Mouse (Mus musculus) forebrain, embryonic 13.5 days (tissue): Measurements from ENCODE around the gene Zbtb9. TPM values are rescaled to one million over a fixed set of nuclear protein-coding genes. Genes with fewer than 3 reads are reported as not detected.
"Not testable (repeated sequence)": the region's sequence is repeated elsewhere in the genome, so short reads cannot be mapped to it uniquely, and the experiment has no call there.

Experiments used
- ATAC-seq: fragments of 200-750 bp; cut with Nextera tagmentation; 2 replicates; pipeline ENCODE4 v1.8.0; 2017
- H3K27ac ChIP-seq: fragments of 300-500 bp; sonication (generic); 2 replicates; pipeline ENCODE4 v1.5.1; 2015; ENCODE audit warnings: inconsistent platforms, mild to moderate bottlenecking, moderate library complexity
- H3K27me3 ChIP-seq: fragments of 300-500 bp; sonication (generic); 2 replicates; pipeline ENCODE4 v1.6.1; 2015; ENCODE audit warnings: mild to moderate bottlenecking, inconsistent platforms
- H3K36me3 ChIP-seq: fragments of 300-500 bp; sonication (generic); 2 replicates; pipeline ENCODE4 v1.6.1; 2015; ENCODE audit warnings: mild to moderate bottlenecking, inconsistent platforms; ENCODE audit not compliant: poor library complexity, severe bottlenecking
- H3K4me1 ChIP-seq: fragments of 300-500 bp; sonication (generic); 2 replicates; pipeline ENCODE4 v1.6.1; 2015; ENCODE audit warnings: inconsistent platforms
- H3K4me2 ChIP-seq: fragments of 300-500 bp; sonication (generic); 2 replicates; pipeline ENCODE4 v1.6.1; 2015; ENCODE audit warnings: inconsistent platforms, mild to moderate bottlenecking, moderate library complexity
- H3K4me3 ChIP-seq: fragments of 300-500 bp; sonication (generic); 2 replicates; pipeline ENCODE4 v1.5.1; 2015; ENCODE audit warnings: mild to moderate bottlenecking, inconsistent platforms
- H3K9ac ChIP-seq: fragments of 300-500 bp; sonication (generic); 2 replicates; pipeline ENCODE4 v1.6.1; 2015; ENCODE audit warnings: mild to moderate bottlenecking, inconsistent platforms
- H3K9me3 ChIP-seq: fragments of 300-500 bp; sonication (generic); replicated peaks from 2 replicates; pipeline ENCODE4 v1.6.1; 2016; ENCODE audit warnings: inconsistent platforms
- WGBS: fragments of 180-500 bp; shearing (Covaris S2); methylation state at CpG from one replicate; pipeline ENCODE4 v1.1.7; 2015; 5-methylcytosine and 5-hydroxymethylcytosine counted together
- polyA plus RNA-seq: library from polyadenylated mRNA; unstranded; fragments of >200 nt; fragmentation: Nextera tagmentation; extraction: Ambion mirVana; gene quantifications from 2 replicates; pipeline ENCODE4 v1.2.1, GENCODE M21; 2015

Zbtb9 gene
- polyA plus RNA-seq, 1 experiment from 2014 or later = 17.4 TPM

DNA sequence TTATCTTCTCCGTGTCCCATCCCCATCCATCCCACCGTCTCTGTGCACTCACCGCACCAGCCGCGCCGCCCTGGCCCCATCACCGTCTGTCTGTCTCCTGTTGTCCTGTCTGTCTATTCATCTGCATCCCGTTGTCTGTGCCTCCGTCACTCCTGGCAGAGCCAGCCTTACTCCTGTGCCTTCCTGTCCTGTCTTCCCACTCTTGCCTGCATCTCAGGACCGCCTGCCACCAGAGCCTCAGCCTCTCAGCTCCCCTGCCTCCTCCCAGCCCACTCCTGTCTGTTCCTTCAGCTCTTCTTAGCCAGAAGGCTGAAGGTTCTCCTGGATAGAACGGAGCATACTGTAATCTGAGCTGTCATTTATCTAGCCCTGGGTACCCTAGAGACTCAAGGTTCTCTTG is 6.0 kb upstream of the Zbtb9 start:
- Histone ChIP-seq H3K9ac (no peak overlapping the region), H3K4me1 (peaks cover 10% of the 10 kb centered on the region), H3K36me3 (peaks cover 89% of the 10 kb centered on the region), H3K4me3 (no peak overlapping the region), H3K9me3 (no peaks in the 10 kb centered on the region), H3K4me2 (no peak overlapping the region), H3K27me3 (no peaks in the 10 kb centered on the region), H3K27ac (no peak overlapping the region)
- 91% methylated on average over 11 of the region's 11 CpGs for WGBS
- no peak for ATAC-seq

DNA sequence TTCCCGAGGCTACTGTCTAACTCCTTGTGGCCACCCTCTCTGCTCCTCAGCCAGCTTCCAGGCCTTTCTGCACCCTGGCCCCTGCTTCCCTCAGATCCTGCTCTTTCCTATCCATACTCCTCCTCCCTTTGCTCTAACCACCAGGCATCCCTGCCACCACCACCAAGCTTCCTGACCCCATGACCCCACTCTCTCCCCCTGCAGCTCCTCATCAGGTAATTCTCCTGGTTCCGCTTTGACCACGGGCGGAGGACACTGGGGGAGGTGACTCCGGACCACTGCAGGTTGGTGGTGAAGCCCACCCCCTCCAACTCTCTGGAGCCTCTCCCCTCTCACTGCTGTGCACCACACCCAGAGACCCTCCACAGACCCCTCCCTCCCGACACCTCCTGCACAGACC is 5.5 kb upstream of the Zbtb9 start:
- Histone ChIP-seq H3K27me3 (no peaks in the 10 kb centered on the region), H3K9me3 (no peaks in the 10 kb centered on the region)
- WGBS = 89% methylated on average over 6 of the region's 6 CpGs

DNA sequence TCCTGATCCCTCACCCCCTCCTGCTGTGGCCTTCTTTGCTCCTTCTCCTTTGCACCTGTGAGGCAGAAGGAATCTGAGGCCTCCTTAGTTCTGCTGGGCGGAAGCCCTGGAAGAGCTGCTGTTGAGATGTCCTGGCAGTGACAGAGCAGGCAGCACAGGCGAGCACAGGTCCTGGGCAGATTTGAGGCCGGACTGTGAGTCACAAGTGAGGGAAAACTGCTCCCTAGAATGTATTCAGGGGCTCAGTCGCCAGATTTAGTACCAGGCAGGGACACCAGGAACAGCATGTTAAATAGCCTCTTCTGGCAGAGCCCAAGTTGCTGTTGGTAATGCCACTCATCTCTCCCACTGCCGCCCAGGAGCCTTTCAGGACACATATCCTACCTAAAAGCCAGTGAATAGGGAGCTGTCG is 4.8 kb upstream of the Zbtb9 start:
- H3K9ac ChIP-seq = no peak overlapping the region
- 78% methylated on average over 6 of the region's 6 CpGs for WGBS

More for the DNA sequence above, 5.5 kb upstream of the Zbtb9 start:
- Histone ChIP-seq H3K4me3 (no peak overlapping the region), H3K36me3 (peaks cover 85% of the 10 kb centered on the region), H3K4me1 (peaks cover 15% of the 10 kb centered on the region), H3K27ac (no peak overlapping the region), H3K9ac (no peak overlapping the region), H3K4me2 (no peak overlapping the region)
- ATAC-seq = no peak

DNA sequence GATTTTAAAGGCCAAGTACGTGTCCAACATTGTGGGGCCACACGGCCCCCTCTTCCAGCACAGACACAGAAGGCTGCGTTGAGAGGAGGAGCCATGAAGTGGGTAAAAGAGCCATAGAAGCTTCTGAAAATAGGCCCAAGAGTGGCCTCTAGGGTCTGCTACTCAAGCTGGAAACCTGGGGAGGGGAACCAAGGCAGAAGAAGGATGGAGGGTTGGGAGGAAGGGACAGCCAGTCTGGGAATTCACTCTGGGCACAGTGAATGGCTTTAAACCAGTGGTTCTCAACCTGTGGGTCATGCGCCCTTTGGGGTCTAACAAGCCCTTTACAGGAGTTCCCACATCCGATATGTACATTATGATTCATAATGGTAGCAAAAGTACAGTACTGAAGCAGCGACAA is 3.7 kb upstream of the Zbtb9 start:
- H3K27me3 ChIP-seq = no peaks in the 10 kb centered on the region
- 84% methylated on average over 6 of the region's 6 CpGs for WGBS
- peaks cover 68% of the 10 kb centered on the region for H3K36me3 ChIP-seq
- H3K4me2 ChIP-seq = no peak overlapping the region
- H3K4me3 ChIP-seq = no peak overlapping the region
- H3K9me3 ChIP-seq = no peaks in the 10 kb centered on the region
- peaks cover 25% of the 10 kb centered on the region for H3K4me1 ChIP-seq
- no peak overlapping the region for H3K27ac ChIP-seq
- H3K9ac ChIP-seq = no peak overlapping the region
- ATAC-seq = no peak

More for the DNA sequence above, 4.8 kb upstream of the Zbtb9 start:
- no peak overlapping the region for H3K27ac ChIP-seq
- no peak overlapping the region for H3K4me2 ChIP-seq
- no peaks in the 10 kb centered on the region for H3K9me3 ChIP-seq
- no peak overlapping the region for H3K4me3 ChIP-seq
- no peaks in the 10 kb centered on the region for H3K27me3 ChIP-seq
- ATAC-seq = no peak
- peaks cover 77% of the 10 kb centered on the region for H3K36me3 ChIP-seq
- H3K4me1 ChIP-seq = peaks cover 17% of the 10 kb centered on the region

DNA sequence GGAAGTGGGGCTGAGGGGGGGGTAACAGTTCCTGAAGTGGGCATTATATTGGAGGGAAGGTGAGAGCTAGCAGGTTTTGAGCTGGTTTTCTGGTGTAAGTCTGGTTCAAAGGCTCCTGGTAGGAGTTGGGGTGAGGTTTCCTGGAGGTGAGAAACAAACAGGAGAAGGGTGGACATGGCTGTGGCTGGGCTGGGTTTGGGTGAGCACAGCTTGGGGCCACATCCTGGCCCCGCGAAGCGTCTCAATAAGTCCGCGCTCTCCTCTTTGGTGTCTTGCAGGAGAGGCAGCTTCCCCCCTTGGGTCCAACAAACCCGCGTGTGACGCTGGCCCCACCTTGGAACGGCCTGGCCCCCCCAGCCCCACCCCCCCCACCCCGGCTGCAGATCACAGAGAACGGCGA is 2.7 kb upstream of the Zbtb9 start:
- no peak overlapping the region for H3K4me3 ChIP-seq
- no peaks in the 10 kb centered on the region for H3K27me3 ChIP-seq
- peaks cover 35% of the 10 kb centered on the region for H3K4me1 ChIP-seq
- H3K4me2 ChIP-seq = no peak overlapping the region
- H3K9me3 ChIP-seq = no peaks in the 10 kb centered on the region
- ATAC-seq = no peak
- no peak overlapping the region for H3K27ac ChIP-seq
- no peak overlapping the region for H3K9ac ChIP-seq
- H3K36me3 ChIP-seq = peaks cover 68% of the 10 kb centered on the region
- WGBS = 66% methylated on average over 6 of the region's 12 CpGs

DNA sequence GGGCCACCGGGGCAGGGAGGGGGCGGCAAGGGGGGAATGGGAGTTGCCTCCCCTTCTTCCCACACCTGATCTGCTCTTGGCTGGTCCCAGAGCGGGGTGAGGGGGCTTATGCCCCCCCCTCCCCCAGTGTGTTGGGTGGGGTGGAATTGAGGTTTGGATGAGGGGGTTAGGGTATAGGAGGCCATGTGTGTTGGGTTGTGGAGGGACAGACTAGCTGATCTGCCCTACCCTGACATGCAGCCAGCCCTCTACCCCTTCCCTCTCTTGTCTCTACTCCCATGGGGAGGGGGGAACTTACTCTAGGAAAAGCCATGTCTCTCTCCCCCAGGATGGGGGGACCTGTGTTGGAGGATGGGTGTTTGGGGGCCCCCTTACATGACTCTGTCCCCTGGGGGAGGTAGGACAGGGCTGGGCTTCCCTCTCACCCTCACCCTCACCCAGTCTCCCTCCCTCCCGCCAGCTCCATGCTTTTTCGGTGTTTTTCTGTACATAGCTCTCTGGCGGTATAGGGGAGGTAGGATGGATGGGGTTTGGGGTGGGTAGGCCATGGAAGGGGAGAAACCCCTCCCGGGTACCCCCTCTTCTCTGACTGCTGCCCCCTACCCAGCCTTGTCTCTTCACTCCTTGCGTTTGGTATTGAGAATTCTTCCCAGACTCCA is 1.6 kb upstream of the Zbtb9 start:
- 56% methylated on average over 8 of the region's 8 CpGs for WGBS
- H3K27me3 ChIP-seq = no peaks in the 10 kb centered on the region
- no peak overlapping the region for H3K27ac ChIP-seq
- peak overlapping the region; percentile 83; the same call in 1 of the 2 replicates for H3K9ac ChIP-seq
- H3K36me3 ChIP-seq = peaks cover 68% of the 10 kb centered on the region
- peak overlapping the region; percentile 98 for H3K4me2 ChIP-seq
- no peak for ATAC-seq
- H3K4me3 ChIP-seq = no peak overlapping the region
- H3K4me1 ChIP-seq = peaks cover 46% of the 10 kb centered on the region
- no peaks in the 10 kb centered on the region for H3K9me3 ChIP-seq

DNA sequence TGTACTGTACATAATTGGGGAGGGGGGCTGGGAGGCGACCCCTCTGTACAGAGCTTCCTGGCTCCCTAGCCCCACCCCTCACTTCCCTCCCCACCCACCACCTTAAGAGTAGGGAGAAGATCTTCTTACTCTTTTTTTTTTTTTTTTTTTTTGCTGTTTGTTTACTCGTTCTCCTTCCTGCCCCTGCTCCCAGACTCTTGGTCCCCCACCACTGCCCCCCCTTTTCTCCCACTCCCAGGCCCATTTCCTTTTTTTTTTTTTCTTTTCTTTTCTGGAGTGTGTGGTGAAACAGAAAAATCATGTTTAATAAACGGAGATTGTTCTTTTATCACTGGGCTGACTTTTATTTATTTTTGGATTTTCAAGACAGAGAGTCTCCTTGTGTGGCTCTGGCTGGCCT is 860 bp upstream of the Zbtb9 start:
- peaks cover 50% of the 10 kb centered on the region for H3K4me1 ChIP-seq
- H3K9ac ChIP-seq = peak overlapping the region; percentile 83
- peak overlapping the region; percentile 84; the same call in 1 of the 2 replicates for H3K27ac ChIP-seq
- no peaks in the 10 kb centered on the region for H3K9me3 ChIP-seq
- no peaks in the 10 kb centered on the region for H3K27me3 ChIP-seq
- ATAC-seq = no peak
- H3K36me3 ChIP-seq = peaks cover 68% of the 10 kb centered on the region
- WGBS = 7% methylated on average over 3 of the region's 3 CpGs
- peak overlapping the region; percentile 98 for H3K4me2 ChIP-seq
- peak overlapping the region; percentile 85 for H3K4me3 ChIP-seq

DNA sequence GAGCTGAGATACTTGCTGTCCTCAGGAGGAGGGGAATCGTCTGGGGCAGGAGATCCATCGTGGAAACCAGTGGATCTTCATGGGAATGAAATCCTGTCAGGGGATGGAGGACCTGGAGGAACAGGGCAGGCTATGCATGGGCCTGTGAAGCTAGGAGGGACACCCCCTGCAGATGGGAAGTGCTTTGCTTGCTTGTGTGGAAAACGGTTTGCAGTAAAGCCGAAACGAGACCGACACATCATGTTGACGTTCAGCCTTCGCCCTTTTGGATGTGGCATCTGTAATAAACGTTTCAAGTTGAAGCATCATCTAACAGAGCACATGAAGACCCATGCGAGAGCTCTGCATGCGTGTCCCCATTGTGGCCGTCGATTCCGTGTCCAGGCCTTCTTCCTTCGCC is 1.6 kb downstream of the Zbtb9 start:
- WGBS = 95% methylated on average over 15 of the region's 15 CpGs
- H3K4me1 ChIP-seq = peaks cover 50% of the 10 kb centered on the region
- H3K27ac ChIP-seq = no peak overlapping the region
- H3K27me3 ChIP-seq = no peaks in the 10 kb centered on the region
- no peak for ATAC-seq
- no peaks in the 10 kb centered on the region for H3K9me3 ChIP-seq
- no peak overlapping the region for H3K9ac ChIP-seq
- peak overlapping the region; percentile 85; the same call in 1 of the 2 replicates for H3K4me3 ChIP-seq
- peaks cover 66% of the 10 kb centered on the region for H3K36me3 ChIP-seq
- H3K4me2 ChIP-seq = peak overlapping the region; percentile 98

DNA sequence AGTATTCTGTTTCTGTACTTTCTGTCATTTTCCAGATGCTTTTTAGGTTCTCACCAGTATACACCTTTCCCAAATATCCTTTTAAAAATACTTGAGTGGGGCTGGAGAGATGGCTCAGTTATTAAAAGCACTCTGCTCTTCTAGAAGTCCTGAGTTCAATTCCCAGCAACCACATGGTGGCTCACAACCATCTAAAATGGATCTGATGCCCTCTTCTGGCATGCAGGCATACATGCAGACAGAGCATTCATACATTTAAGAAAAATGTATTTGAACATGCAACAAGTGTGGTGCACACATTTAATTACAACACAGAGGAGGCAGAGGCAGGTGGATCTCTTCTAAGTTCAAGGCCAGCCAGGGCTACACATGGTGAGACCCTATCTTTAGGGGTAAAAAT is 2.4 kb downstream of the Zbtb9 start:
- H3K9ac ChIP-seq = no peak overlapping the region
- peaks cover 62% of the 10 kb centered on the region for H3K36me3 ChIP-seq
- H3K27ac ChIP-seq = no peak overlapping the region
- no peak overlapping the region; the same call in 1 of the 2 replicates for H3K4me2 ChIP-seq
- H3K9me3 ChIP-seq = no peaks in the 10 kb centered on the region
- H3K27me3 ChIP-seq = no peaks in the 10 kb centered on the region
- no peak overlapping the region for H3K4me3 ChIP-seq
- peaks cover 50% of the 10 kb centered on the region for H3K4me1 ChIP-seq
- ATAC-seq = no peak

DNA sequence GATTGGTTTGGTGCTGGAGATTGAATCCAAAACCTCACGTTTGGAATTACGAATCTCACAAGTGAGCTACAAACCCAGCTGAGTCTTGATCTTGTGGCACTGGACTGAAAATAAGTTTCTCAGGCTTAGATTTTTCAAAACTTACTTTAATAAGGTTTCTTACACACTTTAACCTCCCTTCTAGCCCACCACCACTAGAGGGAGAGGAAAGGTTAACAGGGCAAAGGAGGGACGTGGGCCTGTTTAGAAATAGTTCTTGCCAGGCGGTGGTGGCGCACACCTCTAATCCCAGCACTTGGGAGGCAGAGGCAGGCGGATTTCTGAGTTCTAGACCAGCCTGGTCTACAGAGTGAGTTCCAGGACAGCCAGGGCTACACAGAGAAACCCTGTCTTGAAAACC is 4.4 kb downstream of the Zbtb9 start:
- H3K27ac ChIP-seq, H3K4me2 ChIP-seq, H3K9me3 ChIP-seq, H3K4me3 ChIP-seq, ATAC-seq, H3K9ac ChIP-seq, H3K27me3 ChIP-seq: not testable (repeated sequence)
- 93% methylated on average over 6 of the region's 6 CpGs for WGBS
- Histone ChIP-seq H3K4me1 (peaks cover 37% of the 10 kb centered on the region), H3K36me3 (peaks cover 61% of the 10 kb centered on the region)

DNA sequence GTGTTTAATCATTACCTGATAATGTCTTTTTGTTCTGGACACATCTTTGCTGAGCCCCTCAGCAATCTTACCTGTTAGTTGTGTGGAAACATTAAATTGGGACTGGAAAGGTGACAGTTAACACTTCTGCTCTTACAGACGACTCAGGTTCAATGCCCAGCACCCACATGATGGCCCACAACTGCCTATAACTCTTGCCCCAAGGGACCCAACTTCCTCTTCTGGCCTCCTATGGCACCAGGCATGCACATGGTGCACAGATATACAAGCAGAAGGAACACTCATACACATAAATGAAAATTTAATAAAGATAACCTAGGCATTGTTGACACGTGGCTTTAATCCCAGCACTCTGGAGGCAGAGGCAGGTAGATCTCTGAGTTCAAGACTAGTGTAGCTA is 6.5 kb downstream of the Zbtb9 start:
- H3K4me3 ChIP-seq = no peak overlapping the region
- no peak overlapping the region for H3K4me2 ChIP-seq
- no peaks in the 10 kb centered on the region for H3K9me3 ChIP-seq
- no peaks in the 10 kb centered on the region for H3K27me3 ChIP-seq
- no peak for ATAC-seq
- 80% methylated on average over 2 of the region's 2 CpGs for WGBS
- H3K36me3 ChIP-seq = peaks cover 60% of the 10 kb centered on the region
- no peak overlapping the region for H3K27ac ChIP-seq
- peaks cover 23% of the 10 kb centered on the region for H3K4me1 ChIP-seq
- no peak overlapping the region for H3K9ac ChIP-seq

DNA sequence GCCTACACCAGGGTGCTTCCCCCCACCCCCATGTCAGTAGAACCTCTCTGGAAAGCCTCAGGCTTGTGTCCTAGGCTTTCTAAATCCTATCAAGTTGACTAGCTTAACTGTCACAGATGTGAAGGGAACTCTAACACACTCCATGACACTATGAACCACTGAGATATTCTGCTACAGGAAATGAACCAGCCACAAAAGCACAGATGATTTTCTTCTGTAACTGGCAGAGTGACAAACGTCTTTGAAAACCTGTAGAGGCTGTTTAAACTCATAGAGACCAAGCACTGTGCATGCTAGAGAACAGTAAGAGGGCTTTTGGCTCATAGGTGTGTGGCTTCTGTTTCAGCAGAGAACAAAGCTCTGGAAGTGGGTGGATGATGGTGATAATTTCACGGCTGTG is 8.1 kb downstream of the Zbtb9 start:
- H3K27me3 ChIP-seq = no peaks in the 10 kb centered on the region
- ATAC-seq = no peak
- no peak overlapping the region for H3K27ac ChIP-seq
- peaks cover 8% of the 10 kb centered on the region for H3K4me1 ChIP-seq
- no peak overlapping the region for H3K4me2 ChIP-seq
- H3K4me3 ChIP-seq = no peak overlapping the region
- 76% methylated on average over 2 of the region's 2 CpGs for WGBS
- H3K9ac ChIP-seq = no peak overlapping the region
- H3K9me3 ChIP-seq = no peaks in the 10 kb centered on the region
- peaks cover 44% of the 10 kb centered on the region for H3K36me3 ChIP-seq

DNA sequence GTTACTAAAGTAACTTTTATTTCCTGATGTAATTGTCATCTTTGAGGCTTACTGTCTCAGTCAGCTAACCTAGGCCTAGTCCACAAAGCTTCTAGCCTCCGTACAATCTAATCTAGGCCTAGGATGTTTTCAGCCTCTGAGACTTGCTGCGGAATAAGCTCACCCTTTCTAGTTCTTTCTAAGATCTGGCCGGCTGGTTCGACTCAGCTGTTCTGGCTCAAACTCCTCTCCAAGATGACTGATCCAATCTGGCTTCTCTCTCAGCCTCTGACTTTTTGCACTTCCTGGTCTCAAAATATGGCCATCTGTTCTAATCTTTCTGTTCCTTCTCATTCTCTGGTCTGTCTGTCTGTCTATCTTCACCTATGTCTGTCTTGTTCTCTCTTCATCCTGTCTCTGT is 10.4 kb downstream of the Zbtb9 start:
- WGBS = 96% methylated on average over 4 of the region's 4 CpGs
- H3K4me2 ChIP-seq = no peak overlapping the region
- H3K9ac ChIP-seq = no peak overlapping the region
- H3K27ac ChIP-seq = no peak overlapping the region
- H3K4me1 ChIP-seq = no peaks in the 10 kb centered on the region
- H3K4me3 ChIP-seq = no peak overlapping the region
- ATAC-seq = no peak
- no peaks in the 10 kb centered on the region for H3K9me3 ChIP-seq
- peaks cover 25% of the 10 kb centered on the region for H3K36me3 ChIP-seq
- no peaks in the 10 kb centered on the region for H3K27me3 ChIP-seq
